Mouse (Mus musculus) liver, adult 2 months (tissue): ENCODE data around the gene Enpep. TPM values are rescaled to one million over a fixed set of nuclear protein-coding genes. Genes with fewer than 3 reads are reported as not detected.

Experiments
- DNase-seq: peaks from one replicate; pipeline ENCODE4 v3.0.0-alpha.2; 2011; ENCODE audit warnings: low read depth, low spot score; ENCODE audit errors: extremely low read depth
- H3K27ac ChIP-seq: fragments of 200-500 bp; replicated peaks from 2 replicates; pipeline ENCODE4 v1.5.1; 2012; ENCODE audit warnings: low read depth, mild to moderate bottlenecking, control low read depth, inconsistent platforms, low read length; ENCODE audit not compliant: insufficient read depth
- H3K27me3 ChIP-seq: fragments of 200-500 bp; 2 replicates; pipeline ENCODE4 v1.6.1; 2012; ENCODE audit warnings: mild to moderate bottlenecking, moderate library complexity, low read length, inconsistent platforms; ENCODE audit not compliant: control insufficient read depth, insufficient read depth
- H3K36me3 ChIP-seq: fragments of 200-500 bp; 2 replicates; pipeline ENCODE4 v1.6.1; 2012; ENCODE audit warnings: low read length, inconsistent platforms; ENCODE audit not compliant: control insufficient read depth, insufficient read depth
- H3K4me1 ChIP-seq: fragments of 200-500 bp; 2 replicates; pipeline ENCODE4 v1.6.1; 2011; ENCODE audit warnings: low read length; ENCODE audit not compliant: control insufficient read depth, insufficient read depth
- H3K4me3 ChIP-seq: fragments of 200-500 bp; 2 replicates; pipeline ENCODE4 v1.5.1; 2011; ENCODE audit warnings: low read depth, mild to moderate bottlenecking, control low read depth, low read length, moderate library complexity; ENCODE audit not compliant: insufficient read depth
- H3K79me2 ChIP-seq: fragments of 200-500 bp; 2 replicates; pipeline ENCODE4 v1.6.1; 2012; ENCODE audit warnings: inconsistent platforms, mild to moderate bottlenecking, low read length, moderate library complexity; ENCODE audit not compliant: control insufficient read depth, insufficient read depth
- H3K9ac ChIP-seq: fragments of 200-500 bp; 2 replicates; pipeline ENCODE4 v1.6.1; 2012; ENCODE audit warnings: low read depth, mild to moderate bottlenecking, control low read depth, inconsistent platforms, low read length
- CTCF ChIP-seq: fragments of 200-500 bp; IDR thresholded peaks from 2 replicates; pipeline ENCODE4 v1.5.1; 2011; ENCODE audit warnings: low read depth, low read length, control low read depth
- POLR2A ChIP-seq: fragments of 200-500 bp; IDR thresholded peaks from 2 replicates; pipeline ENCODE4 v1.6.1; 2011; ENCODE audit warnings: low read length, control low read depth; ENCODE audit not compliant: insufficient read depth; ENCODE audit errors: extremely low read depth
- WGBS: fragments of 180-500 bp; shearing (Covaris S2); methylation state at CpG from one replicate; pipeline ENCODE4 v1.1.7; 2018; 5-methylcytosine and 5-hydroxymethylcytosine counted together
- polyA plus RNA-seq: library from polyadenylated mRNA; depleted of rRNA; stranded (reverse); fragments of >200 nt; gene quantifications from 2 replicates; pipeline ENCODE4 v1.2.3, GENCODE M21; 2012; rRNA removed
- total RNA-seq: library from RNA; depleted of rRNA; stranded (reverse); fragments of >200 nt; gene quantifications from 2 replicates; pipeline ENCODE4 v1.2.3, GENCODE M21; 2014; rRNA removed

Gene Enpep
- total and polyA plus RNA-seq, 2 experiments: 21.1 to 82.6 TPM

DNA sequence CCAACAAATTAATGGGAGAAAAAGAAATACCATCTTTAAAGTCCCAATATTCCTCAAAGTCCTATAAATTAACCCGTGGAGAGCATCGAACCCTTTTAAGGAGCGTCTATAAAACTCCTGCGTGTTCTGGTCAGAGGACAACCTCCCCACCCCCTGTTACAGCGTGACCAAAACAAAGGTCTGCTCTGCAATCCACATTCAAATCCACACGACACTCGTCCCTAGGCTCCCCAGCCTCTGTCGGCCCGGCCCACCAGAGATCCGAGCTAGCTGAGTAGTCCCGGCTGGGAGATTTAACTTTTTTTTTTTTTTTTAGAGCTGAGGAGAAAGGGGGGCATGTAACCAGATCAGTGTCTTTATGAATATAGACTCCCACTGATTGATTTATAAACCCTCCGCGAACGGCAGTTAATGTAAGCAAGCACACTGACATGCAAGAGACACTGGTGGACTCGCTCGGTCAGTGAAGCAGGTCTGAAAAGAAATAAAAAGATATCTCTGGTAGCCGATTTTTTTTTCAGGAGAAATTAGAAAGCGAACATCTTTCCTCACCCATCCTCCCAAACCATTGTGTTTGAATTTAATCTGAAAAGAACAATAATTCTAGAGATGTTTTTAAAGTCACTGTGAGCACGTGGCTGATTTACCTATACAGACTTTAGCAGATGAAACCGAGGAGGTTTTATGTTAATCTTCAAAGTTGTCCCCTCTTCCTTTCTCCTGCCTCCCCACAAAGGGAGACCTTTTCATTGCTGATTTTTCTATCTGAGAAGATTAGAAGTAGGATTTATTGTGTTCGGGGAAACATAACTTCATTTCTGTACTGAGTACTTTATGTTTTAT, 109.9 kb downstream of the Enpep start:
- no peak for TF ChIP-seq POLR2A
- TF ChIP-seq CTCF: no peak
- Histone ChIP-seq H3K79me2 (no peaks in the 10 kb centered on the region), H3K4me3 (no peak overlapping the region), H3K27me3 (peaks cover 36% of the 10 kb centered on the region), H3K4me1 (no peaks in the 10 kb centered on the region), H3K36me3 (no peaks in the 10 kb centered on the region), H3K27ac (no peak overlapping the region), H3K9ac (no peak overlapping the region)
- 9% methylated on average over 21 of the region's 21 CpGs for WGBS
- DNase-seq: no peak

DNA sequence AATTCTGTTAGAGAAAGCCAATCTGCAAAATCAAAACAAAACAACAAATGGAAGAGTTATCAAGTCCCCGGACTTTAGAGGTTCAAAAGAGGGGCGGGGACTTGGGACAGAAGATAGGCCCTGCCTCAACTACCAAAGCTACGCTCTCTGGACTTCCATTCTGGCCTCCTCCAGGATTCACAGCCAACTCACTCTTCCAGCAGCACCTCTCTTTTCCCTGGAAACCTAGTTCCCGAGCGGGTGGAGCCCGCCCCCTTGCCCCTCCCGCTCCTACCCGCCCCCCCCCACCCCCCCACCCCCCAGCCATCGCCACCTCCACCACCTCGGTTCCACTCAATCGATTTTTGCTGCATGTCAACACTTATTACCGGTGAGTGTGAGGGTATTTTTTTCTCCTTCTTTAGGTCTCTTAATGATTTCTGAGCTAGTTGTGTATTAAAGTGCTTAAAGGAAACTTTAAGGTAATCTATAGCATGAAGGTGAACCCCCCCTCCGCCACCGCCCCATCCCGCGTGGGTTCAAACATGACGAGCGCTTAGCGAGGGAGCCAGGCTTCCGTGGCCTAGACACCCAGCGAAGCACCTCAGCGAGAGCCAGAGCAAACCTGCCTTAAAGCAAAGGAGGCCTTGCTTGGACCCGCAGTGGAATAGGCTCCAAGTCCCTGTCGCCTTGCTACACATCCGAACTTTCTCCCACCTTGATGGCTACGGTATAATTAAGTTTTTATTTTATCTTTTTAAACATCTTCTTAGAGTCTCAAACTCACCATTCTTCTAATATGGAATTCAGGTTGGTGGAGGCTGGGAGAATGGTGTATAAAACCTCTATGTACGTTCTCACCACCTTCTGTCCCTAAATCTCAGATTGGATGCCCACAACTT, 110.9 kb downstream of the Enpep start:
- H3K79me2 ChIP-seq: no peaks in the 10 kb centered on the region
- peaks cover 35% of the 10 kb centered on the region for H3K27me3 ChIP-seq
- no peak overlapping the region for H3K9ac ChIP-seq
- H3K27ac ChIP-seq: no peak overlapping the region
- 11% methylated on average over 27 of the region's 27 CpGs for WGBS
- DNase-seq: no peak
- H3K36me3 ChIP-seq: no peaks in the 10 kb centered on the region
- no peaks in the 10 kb centered on the region for H3K4me1 ChIP-seq
- H3K4me3 ChIP-seq: no peak overlapping the region
- TF ChIP-seq CTCF: no peak
- TF ChIP-seq POLR2A: no peak

DNA sequence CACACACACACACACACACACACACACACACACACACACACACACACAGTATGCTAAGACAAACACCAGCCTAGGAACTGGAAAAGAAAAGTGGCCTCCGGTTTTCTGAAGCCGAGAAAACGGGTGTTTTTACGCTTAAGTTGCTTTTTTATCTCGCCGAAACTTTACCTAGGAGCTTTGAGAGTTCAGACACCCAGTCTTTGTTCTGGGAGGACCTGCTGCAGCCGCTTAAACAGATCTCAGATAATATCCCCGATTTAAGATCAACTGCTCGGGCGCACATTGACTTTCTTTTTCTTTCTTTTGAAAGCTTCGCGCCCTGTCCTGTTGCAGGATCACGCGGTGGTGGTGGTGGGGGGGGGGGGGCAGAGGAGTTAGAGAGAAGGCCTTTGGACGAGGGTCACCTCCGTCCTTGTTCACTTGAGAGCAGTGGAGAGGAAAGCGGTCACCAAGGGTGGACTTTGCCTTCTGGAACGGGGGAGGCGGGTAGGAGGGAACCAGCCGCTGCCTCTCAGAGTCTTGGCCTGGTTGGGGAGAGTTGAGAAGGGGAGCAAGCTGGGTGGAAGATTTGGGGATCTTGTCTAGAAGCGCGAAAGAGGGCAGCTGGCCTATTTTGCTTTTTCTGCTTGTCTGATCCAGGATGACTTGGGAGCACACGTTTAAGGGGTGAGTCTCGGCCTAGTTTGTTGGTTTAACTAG, 111.7 kb downstream of the Enpep start:
- 9% methylated on average over 24 of the region's 24 CpGs for WGBS
- DNase-seq: peak; percentile 30
- no peaks in the 10 kb centered on the region for H3K36me3 ChIP-seq
- H3K4me3 ChIP-seq: no peak overlapping the region
- no peak overlapping the region for H3K27ac ChIP-seq
- no peaks in the 10 kb centered on the region for H3K79me2 ChIP-seq
- H3K4me1 ChIP-seq: no peaks in the 10 kb centered on the region
- TF ChIP-seq CTCF (no peak), POLR2A (no peak)
- H3K27me3 ChIP-seq: peaks cover 35% of the 10 kb centered on the region
- no peak overlapping the region for H3K9ac ChIP-seq

DNA sequence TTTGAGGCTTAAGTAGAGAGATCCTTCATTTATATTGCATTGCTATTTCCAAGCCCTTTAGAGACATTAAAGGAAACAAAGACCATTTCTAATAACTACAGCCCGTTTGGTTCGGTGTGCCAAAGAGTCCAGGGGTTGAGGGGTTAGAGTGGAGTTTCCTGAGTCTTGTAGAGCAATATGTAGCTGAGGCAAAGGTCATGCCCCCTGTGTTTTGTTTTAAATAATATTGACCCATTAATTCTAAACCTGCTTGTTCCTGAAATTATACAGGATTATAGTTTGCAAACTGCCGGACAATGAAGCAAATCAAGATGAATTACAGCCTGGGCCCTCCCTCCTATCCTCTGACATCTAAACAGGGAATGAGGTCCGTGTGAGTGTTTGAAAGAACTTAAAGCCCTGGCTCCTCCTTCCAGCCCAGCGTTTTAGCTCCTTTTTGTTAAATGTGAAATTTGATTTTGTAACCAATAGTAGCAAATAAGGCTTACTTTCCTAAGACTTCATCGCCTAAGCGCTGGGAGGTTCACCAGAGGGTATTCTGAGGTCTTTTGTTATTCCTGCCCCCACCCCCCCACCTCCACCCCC, 112.3 kb downstream of the Enpep start:
- TF ChIP-seq POLR2A: no peak
- TF ChIP-seq CTCF: no peak
- Histone ChIP-seq H3K79me2 (no peaks in the 10 kb centered on the region), H3K4me1 (no peaks in the 10 kb centered on the region), H3K36me3 (no peaks in the 10 kb centered on the region), H3K4me3 (no peak overlapping the region), H3K27ac (no peak overlapping the region), H3K9ac (no peak overlapping the region), H3K27me3 (peaks cover 36% of the 10 kb centered on the region)
- 13% methylated on average over 7 of the region's 7 CpGs for WGBS
- no peak for DNase-seq

Other genes with a start within 250 kb of the Enpep start
- 0.18 TPM in 1 of 2 replicates, not detected in the other for gene Pitx2, start 132.8 kb downstream of the Enpep start, total RNA-seq
- gene Pitx2, start 132.8 kb downstream of the Enpep start, polyA plus RNA-seq: not detected in 2 replicates
- 30.5 and 44.3 TPM in 2 replicates for gene Elovl6, start 199.6 kb upstream of the Enpep start, total RNA-seq
- 44.6 and 70.5 TPM in 2 replicates for gene Elovl6, start 199.6 kb upstream of the Enpep start, polyA plus RNA-seq